Mouse (Mus musculus): Measurements from ENCODE around the gene Tm6sf2. TPM values are rescaled to one million over a fixed set of nuclear protein-coding genes. Genes with fewer than 3 reads are reported as not detected.
A peak's percentile ranks its signal among the peaks of the same experiment; 100 is the strongest.

Gene Tm6sf2
- total and polyA plus RNA-seq, 3 experiments = 1.0 to 1.2 TPM; not detected in 1

DNA sequence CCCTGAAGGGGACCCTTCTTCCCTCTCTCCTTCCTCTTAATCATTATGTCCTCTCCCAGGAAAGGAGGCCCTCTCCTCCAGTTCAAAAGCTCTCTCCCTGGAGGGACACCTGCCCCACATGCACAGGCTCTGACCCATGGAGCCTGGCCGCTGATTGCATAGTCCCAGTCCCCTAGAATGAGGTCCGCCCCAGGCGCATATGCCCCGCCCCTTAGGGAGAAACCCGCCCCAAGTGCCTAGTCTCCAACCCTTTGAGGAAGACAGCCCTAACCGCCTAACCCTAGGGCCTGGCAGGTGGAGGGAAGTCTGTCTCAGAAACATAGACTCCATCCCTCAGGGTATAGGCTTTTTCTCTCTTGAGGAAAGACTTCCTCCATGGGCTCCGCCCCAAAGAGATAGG is 14.5 kb downstream of the Tm6sf2 start:
- H3K9ac ChIP-seq (ENCODE audit: control insufficient read depth, low read depth, low read length, poor library complexity, severe bottlenecking) = no peak overlapping the region
- H3K9me3 ChIP-seq (replicated peaks; ENCODE audit: insufficient read depth, low read length) = no peaks in the 10 kb centered on the region
- H3K36me3 ChIP-seq (ENCODE audit: control insufficient read depth in 1 of 2, insufficient read depth in 2 of 2, low read length in 2 of 2) = no peaks in the 10 kb centered on the region
- TF ChIP-seq RAD21 (IDR thresholded peaks at IDR 0.05; ENCODE audit: low read depth, low read length) = no peak
- TF ChIP-seq E2F4 (IDR thresholded peaks at IDR 0.05; ENCODE audit: borderline replicate concordance, low read depth, low read length) = no peak
- TF ChIP-seq KAT2A (conservative IDR thresholded peaks at IDR 0.05; ENCODE audit: low read depth, low read length) = no peak
- no peak for TF ChIP-seq USF1 (IDR thresholded peaks at IDR 0.05; ENCODE audit: low read depth, low read length)
- TF ChIP-seq POLR2AphosphoS5 (IDR thresholded peaks at IDR 0.05; ENCODE audit: borderline replicate concordance, low read depth, low read length) = no peak
- no peak for TF ChIP-seq EP300 (IDR thresholded peaks at IDR 0.05; ENCODE audit: low read depth in 1 of 2, low read length in 2 of 2)
- no peak for TF ChIP-seq TBP (IDR thresholded peaks at IDR 0.05; ENCODE audit: low read depth, low read length)
- no peak for TF ChIP-seq USF2 (IDR thresholded peaks at IDR 0.05; ENCODE audit: borderline replicate concordance in 1 of 2, insufficient read depth in 1 of 2, low read depth in 1 of 2, low read length in 2 of 2)
- no peak for TF ChIP-seq NRF1 (IDR thresholded peaks at IDR 0.05; ENCODE audit: insufficient read depth, low read depth, low read length, poor library complexity, severe bottlenecking)
- no peak for TF ChIP-seq ZMIZ1 (IDR thresholded peaks at IDR 0.05; ENCODE audit: low read depth, low read length)
- no peak for TF ChIP-seq CHD2 (IDR thresholded peaks at IDR 0.05; ENCODE audit: low read length)
- no peak for TF ChIP-seq TAL1 (IDR thresholded peaks at IDR 0.05; ENCODE audit: low read length)
- TF ChIP-seq ETS1 (IDR thresholded peaks at IDR 0.05; ENCODE audit: low read depth, low read length) = no peak
- no peak for TF ChIP-seq JUND (IDR thresholded peaks at IDR 0.05; ENCODE audit: low read depth, low read length)
- TF ChIP-seq POLR2AphosphoS2 (IDR thresholded peaks at IDR 0.05; ENCODE audit: low read length) = no peak
- no peak for TF ChIP-seq POLR2A (IDR thresholded peaks at IDR 0.05; ENCODE audit: control insufficient read depth in 1 of 2, insufficient read depth in 1 of 2, low read depth in 1 of 2, low read length in 2 of 2, poor library complexity in 1 of 2)
- no peaks in the 10 kb centered on the region for H3K4me1 ChIP-seq (ENCODE audit: control insufficient read depth in 1 of 2, insufficient read depth in 2 of 2, low read length in 2 of 2)
- no peak overlapping the region for H3K27ac ChIP-seq (ENCODE audit: control insufficient read depth, low read depth, low read length)
- no peaks in the 10 kb centered on the region for H3K79me2 ChIP-seq (ENCODE audit: control insufficient read depth, insufficient read depth, low read length, poor library complexity)
- H3K4me3 ChIP-seq (ENCODE audit: control insufficient read depth in 1 of 2, insufficient read depth in 1 of 2, low read depth in 2 of 2, low read length in 2 of 2) = no peak overlapping the region
- H3K27me3 ChIP-seq (ENCODE audit: control insufficient read depth in 1 of 2, insufficient read depth in 2 of 2, low read length in 2 of 2) = no peaks in the 10 kb centered on the region
- no peak for DNase-seq (ENCODE audit: low read depth, low spot score)

DNA sequence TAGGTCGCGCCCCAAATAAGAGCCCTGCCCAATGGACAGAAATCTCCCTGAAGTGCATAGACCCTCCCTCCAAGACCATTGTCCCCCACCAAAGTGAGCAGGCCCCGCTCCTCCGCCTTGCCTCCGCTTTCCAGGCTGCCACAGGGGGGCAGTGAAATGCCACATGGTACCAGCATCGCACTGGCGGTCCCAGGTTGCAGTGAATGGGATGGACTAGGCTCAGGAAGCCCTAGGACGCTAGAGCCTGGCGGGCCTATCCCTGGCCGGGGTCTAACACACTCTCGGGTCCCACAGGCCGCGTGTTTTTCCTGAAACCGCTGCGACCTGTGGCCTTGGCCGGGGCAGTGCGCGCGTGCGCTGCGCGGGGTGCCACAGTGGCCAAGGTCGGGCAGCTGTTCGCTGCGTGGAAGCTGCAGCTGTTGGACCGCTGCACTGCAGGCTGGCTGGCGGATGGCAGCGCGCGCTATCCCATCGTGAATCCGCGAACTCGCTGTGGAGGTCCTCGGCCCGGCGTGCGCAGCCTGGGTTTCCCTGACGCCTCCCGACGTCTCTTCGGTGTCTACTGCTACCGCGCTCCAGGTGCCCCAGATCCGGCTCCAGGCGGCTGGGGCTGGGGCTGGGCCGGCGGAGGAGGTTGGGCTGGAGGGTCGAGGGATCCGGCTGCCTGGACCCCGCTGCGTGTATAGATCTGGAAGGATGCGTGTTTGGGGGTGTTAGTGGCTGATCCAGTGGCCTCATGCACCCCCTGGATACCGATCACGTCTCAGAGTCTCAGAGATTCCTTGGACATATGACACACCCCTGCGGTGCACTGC is 15.3 kb downstream of the Tm6sf2 start:
- Histone ChIP-seq H3K4me1 (ENCODE audit: control insufficient read depth in 1 of 2, insufficient read depth in 2 of 2, low read length in 2 of 2) (no peaks in the 10 kb centered on the region), H3K79me2 (ENCODE audit: control insufficient read depth, insufficient read depth, low read length, poor library complexity) (no peaks in the 10 kb centered on the region), H3K9me3 (replicated peaks; ENCODE audit: insufficient read depth, low read length) (no peaks in the 10 kb centered on the region), H3K27me3 (ENCODE audit: control insufficient read depth in 1 of 2, insufficient read depth in 2 of 2, low read length in 2 of 2) (no peaks in the 10 kb centered on the region), H3K27ac (ENCODE audit: control insufficient read depth, low read depth, low read length) (no peak overlapping the region), H3K36me3 (ENCODE audit: control insufficient read depth in 1 of 2, insufficient read depth in 2 of 2, low read length in 2 of 2) (no peaks in the 10 kb centered on the region), H3K4me3 (ENCODE audit: control insufficient read depth in 1 of 2, insufficient read depth in 1 of 2, low read depth in 2 of 2, low read length in 2 of 2) (no peak overlapping the region), H3K9ac (ENCODE audit: control insufficient read depth, low read depth, low read length, poor library complexity, severe bottlenecking) (no peak overlapping the region)
- TF ChIP-seq JUND (IDR thresholded peaks at IDR 0.05; ENCODE audit: low read depth, low read length) (no peak), RAD21 (IDR thresholded peaks at IDR 0.05; ENCODE audit: low read depth, low read length) (peak; percentile 16), SMC3 (IDR thresholded peaks at IDR 0.05; ENCODE audit: low read depth, low read length) (peak; percentile 27), TBP (IDR thresholded peaks at IDR 0.05; ENCODE audit: low read depth, low read length) (no peak), GATA1 (IDR thresholded peaks at IDR 0.05; ENCODE audit: low read depth, low read length) (no peak), CTCF (IDR thresholded peaks at IDR 0.05 in 2 of 3, conservative IDR thresholded peaks at IDR 0.05 in 1 of 3; ENCODE audit: control insufficient read depth in 1 of 3, insufficient read depth in 1 of 3, low read depth in 2 of 3, low read length in 3 of 3, poor library complexity in 1 of 3, severe bottlenecking in 1 of 3) (peak in 2 of 3 experiments; percentile 22 to 37; a peak in 3 of 6 replicates), POLR2AphosphoS2 (IDR thresholded peaks at IDR 0.05; ENCODE audit: low read length) (no peak), USF1 (IDR thresholded peaks at IDR 0.05; ENCODE audit: low read depth, low read length) (no peak)
- DNase-seq (ENCODE audit: low read depth, low spot score) = no peak
